Comparison of ENCODE assay signal across 9 mouse cellular contexts in the genomic region with DNA sequence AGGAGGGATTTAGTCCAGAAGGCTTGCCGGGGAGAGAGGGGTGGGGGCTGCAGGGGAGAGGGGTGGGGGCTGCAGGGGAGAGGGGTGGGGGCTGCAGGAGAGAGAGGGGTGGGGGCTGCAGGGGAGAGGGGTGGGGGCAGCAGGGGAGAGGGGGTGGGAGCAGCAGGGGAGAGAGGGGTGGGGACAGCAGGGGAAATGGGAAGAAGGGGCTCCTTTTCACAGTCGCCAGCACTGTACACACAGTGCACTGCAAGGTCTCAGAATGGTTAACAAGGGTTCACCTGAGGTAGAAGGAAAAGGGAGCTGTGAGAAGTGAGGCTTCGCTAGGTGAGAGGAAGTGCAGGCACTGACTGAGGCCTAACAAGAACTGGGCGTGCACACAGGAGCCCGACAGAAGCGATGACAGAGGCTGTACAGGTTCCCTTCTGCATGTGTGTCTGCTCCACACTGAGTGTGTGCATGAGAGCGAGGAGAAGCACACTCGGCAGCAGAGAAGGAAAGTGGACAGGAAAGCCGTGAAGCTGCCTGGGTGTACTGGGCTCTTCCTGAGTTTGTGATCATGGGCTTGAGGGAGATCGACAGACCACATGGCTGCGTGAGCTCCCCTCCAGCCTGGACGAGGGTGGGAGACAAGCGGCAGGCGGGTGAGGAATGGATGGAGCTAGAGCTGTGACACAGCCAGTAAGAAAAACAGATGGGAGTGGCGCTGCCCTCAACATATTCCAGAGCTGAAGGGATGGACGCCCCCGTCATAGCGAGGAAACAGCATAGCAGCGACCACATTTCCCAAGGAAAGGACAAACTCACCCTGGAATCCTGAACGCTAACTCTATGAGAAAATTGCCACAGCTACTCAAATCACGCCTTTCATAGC. TPM values are rescaled to one million over a fixed set of nuclear protein-coding genes. Genes with fewer than 3 reads are reported as not detected.
A peak's percentile ranks its signal among the peaks of the same experiment; 100 is the strongest.
DNase-seq lines count a peak whose midpoint lies in the region; ATAC-seq lines count a peak whose summit lies in the region.
"Had no signal": no experiment of that assay in that cellular context is flagged by ENCODE, and none has a peak within 500 bp of the region (broad histone marks: within the 10 kb centered on the region; RNA-seq: fewer than 3 reads in every experiment).

No protein-coding gene starts in this region.

- no peak for DNase-seq in forebrain, embryonic 10.5 days (ENCODE audit: extremely low spot score, low spot score)
- DNase-seq in liver, embryonic 11.5 days (ENCODE audit: low spot score), result no peak
- no peak for DNase-seq in liver
- DNase-seq in hindbrain, embryonic 14.5 days (ENCODE audit: low spot score), result no peak
- DNase-seq in urinary bladder, postnatal 4 days (ENCODE audit: low spot score in 2 of 2), result no peak
- DNase-seq in adrenal gland, adult (ENCODE audit: inconsistent age in 2 of 2, low spot score in 1 of 2), result no peak

- H3K36me3 ChIP-seq in forebrain, embryonic 12.5 days (replicated peaks), result peaks cover 32% of the 10 kb centered on the region
- peaks cover 61% of the 10 kb centered on the region for H3K36me3 ChIP-seq in forebrain, embryonic 10.5 days (replicated peaks)
- no peaks in the 10 kb centered on the region; the same call in 1 of the 2 replicates for H3K36me3 ChIP-seq in liver, embryonic 11.5 days (ENCODE audit: control insufficient read depth, insufficient read depth, low read length)
- peaks cover 26% of the 10 kb centered on the region for H3K36me3 ChIP-seq in hindbrain, embryonic 14.5 days (replicated peaks; ENCODE audit: control insufficient read depth, insufficient read depth)
- peaks cover 22% of the 10 kb centered on the region for H3K36me3 ChIP-seq in neural tube, embryonic 15.5 days

- no peak overlapping the region for H3K9ac ChIP-seq in forebrain, embryonic 12.5 days
- H3K9ac ChIP-seq in liver, embryonic 11.5 days (ENCODE audit: low read depth, low read length), result no peak overlapping the region
- H3K9ac ChIP-seq in hindbrain, embryonic 14.5 days, result no peak overlapping the region; the same call in 1 of the 2 replicates
- H3K9ac ChIP-seq in neural tube, embryonic 15.5 days (replicated peaks), result no peak overlapping the region

- H3K27me3 ChIP-seq in forebrain, embryonic 12.5 days, result no peaks in the 10 kb centered on the region
- H3K27me3 ChIP-seq in forebrain, embryonic 10.5 days (ENCODE audit: poor library complexity, severe bottlenecking), result no peaks in the 10 kb centered on the region
- H3K27me3 ChIP-seq in liver, embryonic 11.5 days (replicated peaks; ENCODE audit: control insufficient read depth, insufficient read depth, low read length), result no peaks in the 10 kb centered on the region
- no peaks in the 10 kb centered on the region for H3K27me3 ChIP-seq in hindbrain, embryonic 14.5 days (ENCODE audit: control insufficient read depth, insufficient read depth, low read length)
- no peaks in the 10 kb centered on the region for H3K27me3 ChIP-seq in neural tube, embryonic 15.5 days (replicated peaks)

- H3K9me3 ChIP-seq in forebrain, embryonic 12.5 days, result no peaks in the 10 kb centered on the region
- H3K9me3 ChIP-seq in forebrain, embryonic 10.5 days, result no peaks in the 10 kb centered on the region
- no peaks in the 10 kb centered on the region for H3K9me3 ChIP-seq in liver, embryonic 11.5 days (ENCODE audit: control insufficient read depth, low read length)
- H3K9me3 ChIP-seq in hindbrain, embryonic 14.5 days (ENCODE audit: control insufficient read depth, low read length), result no peaks in the 10 kb centered on the region
- no peaks in the 10 kb centered on the region for H3K9me3 ChIP-seq in neural tube, embryonic 15.5 days (replicated peaks)

- H3K4me1 ChIP-seq in forebrain, embryonic 12.5 days, result peaks cover 3% of the 10 kb centered on the region; the same call in 1 of the 2 replicates
- H3K4me1 ChIP-seq in forebrain, embryonic 10.5 days, result peaks cover 20% of the 10 kb centered on the region
- peaks cover 36% of the 10 kb centered on the region for H3K4me1 ChIP-seq in liver, embryonic 11.5 days (replicated peaks; ENCODE audit: control insufficient read depth, insufficient read depth, low read length)
- H3K4me1 ChIP-seq in hindbrain, embryonic 14.5 days (replicated peaks; ENCODE audit: control insufficient read depth, insufficient read depth, low read length), result no peaks in the 10 kb centered on the region
- peaks cover 31% of the 10 kb centered on the region for H3K4me1 ChIP-seq in neural tube, embryonic 15.5 days

- no peak overlapping the region for H3K4me2 ChIP-seq in forebrain, embryonic 12.5 days
- no peak overlapping the region for H3K4me2 ChIP-seq in liver, embryonic 11.5 days
- no peak overlapping the region for H3K4me2 ChIP-seq in hindbrain, embryonic 14.5 days (replicated peaks)
- no peak overlapping the region for H3K4me2 ChIP-seq in neural tube, embryonic 15.5 days

- 67% methylated on average over 21 of the region's 21 CpGs for WGBS in forebrain, embryonic 12.5 days
- WGBS in forebrain, embryonic 10.5 days, result 74% methylated on average over 21 of the region's 21 CpGs
- WGBS in liver, embryonic 11.5 days, result 61% methylated on average over 21 of the region's 21 CpGs
- WGBS in hindbrain, embryonic 14.5 days, result 69% methylated on average over 21 of the region's 21 CpGs
- 71% methylated on average over 21 of the region's 21 CpGs for WGBS in neural tube, embryonic 15.5 days

- no peak overlapping the region for H3K4me3 ChIP-seq in forebrain, embryonic 12.5 days (replicated peaks)
- no peak overlapping the region for H3K4me3 ChIP-seq in forebrain, embryonic 10.5 days
- H3K4me3 ChIP-seq in liver, embryonic 11.5 days (ENCODE audit: low read depth, low read length), result no peak overlapping the region
- H3K4me3 ChIP-seq in hindbrain, embryonic 14.5 days (replicated peaks; ENCODE audit: low read length), result no peak overlapping the region
- no peak overlapping the region for H3K4me3 ChIP-seq in neural tube, embryonic 15.5 days (replicated peaks)
- H3K4me3 ChIP-seq: myocyte had no signal

- no peak for ATAC-seq in forebrain, embryonic 12.5 days (ENCODE audit: low FRiP score)
- ATAC-seq in liver, embryonic 11.5 days (replicated peaks; ENCODE audit: low FRiP score), result no peak
- no peak for ATAC-seq in hindbrain, embryonic 14.5 days (ENCODE audit: low FRiP score)
- ATAC-seq in neural tube, embryonic 15.5 days (ENCODE audit: low FRiP score), result no peak

- peak overlapping the region; percentile 66; the same call in 1 of the 2 replicates for H3K27ac ChIP-seq in forebrain, embryonic 12.5 days
- H3K27ac ChIP-seq in forebrain, embryonic 10.5 days, result no peak overlapping the region
- H3K27ac ChIP-seq in liver, embryonic 11.5 days (ENCODE audit: low read depth, low read length), result peak overlapping the region; percentile 56; the same call in 1 of the 2 replicates
- peak overlapping the region; percentile 20; the same call in 1 of the 2 replicates for H3K27ac ChIP-seq in hindbrain, embryonic 14.5 days
- peak overlapping the region; percentile 41; the same call in 1 of the 2 replicates for H3K27ac ChIP-seq in neural tube, embryonic 15.5 days (replicated peaks)

RNA-seq across cellular contexts. Expression of gene Ube4b, which starts 29.9 kb away (rescaled TPM):
- polyA plus RNA-seq in forebrain, embryonic 12.5 days (2016; fragmentation: Nextera tagmentation; extraction: Ambion mirVana), result 68.9 and 76.0 TPM in 2 replicates
- polyA plus RNA-seq in forebrain, embryonic 10.5 days (2016; fragmentation: Nextera tagmentation; extraction: Ambion mirVana), result 61.8 and 64.6 TPM in 2 replicates
- polyA plus RNA-seq in liver, embryonic 11.5 days (2014; fragmentation: Nextera tagmentation; extraction: Ambion mirVana), result 35.0 and 37.4 TPM in 2 replicates
- 53.8 and 55.3 TPM in 2 replicates for polyA plus RNA-seq in hindbrain, embryonic 14.5 days (2014; fragmentation: Nextera tagmentation; extraction: Ambion mirVana)
- polyA plus RNA-seq in neural tube, embryonic 15.5 days (2015; fragmentation: Nextera tagmentation; extraction: Ambion mirVana), result 50.4 and 54.5 TPM in 2 replicates

RNA-seq across cellular contexts. Expression of gene Rbp7, which starts 58.1 kb away (rescaled TPM):
- polyA plus RNA-seq in forebrain, embryonic 12.5 days (2016; fragmentation: Nextera tagmentation; extraction: Ambion mirVana), result not detected in 2 replicates
- not detected in 2 replicates for polyA plus RNA-seq in forebrain, embryonic 10.5 days (2016; fragmentation: Nextera tagmentation; extraction: Ambion mirVana)
- polyA plus RNA-seq in liver, embryonic 11.5 days (2014; fragmentation: Nextera tagmentation; extraction: Ambion mirVana), result not detected in 2 replicates
- polyA plus RNA-seq in hindbrain, embryonic 14.5 days (2014; fragmentation: Nextera tagmentation; extraction: Ambion mirVana), result not detected in 2 replicates
- polyA plus RNA-seq in neural tube, embryonic 15.5 days (2015; fragmentation: Nextera tagmentation; extraction: Ambion mirVana), result 1.1 TPM in 1 of 2 replicates, not detected in the other
- polyA plus RNA-seq: myocyte had no signal
